Mouse (Mus musculus): ENCODE results near the gene Stx1b.

GRCm38 (mm10) chr7:127766851-127767609 lies 57.3 kb downstream of the Stx1b start:
- TF ChIP-seq ZC3H11A (IDR thresholded peaks at IDR 0.05; ENCODE audit: low read depth, low read length) = no peak
- peak; percentile 54 to 98 for TF ChIP-seq POLR2A (IDR thresholded peaks at IDR 0.05; ENCODE audit: control insufficient read depth in 1 of 2, insufficient read depth in 1 of 2, low read depth in 1 of 2, low read length in 2 of 2, poor library complexity in 1 of 2)
- peak in 1 of 2 experiments; percentile 85; a peak in 3 of 4 replicates for TF ChIP-seq EP300 (IDR thresholded peaks at IDR 0.05; ENCODE audit: low read depth in 1 of 2, low read length in 2 of 2)
- TF ChIP-seq CTCF (IDR thresholded peaks at IDR 0.05 in 2 of 3, conservative IDR thresholded peaks at IDR 0.05 in 1 of 3; ENCODE audit: control insufficient read depth in 1 of 3, insufficient read depth in 1 of 3, low read depth in 2 of 3, low read length in 3 of 3, poor library complexity in 1 of 3, severe bottlenecking in 1 of 3) = peak in 2 of 3 experiments; percentile 9; a peak in 1 of 6 replicates
- TF ChIP-seq USF2 (IDR thresholded peaks at IDR 0.05; ENCODE audit: borderline replicate concordance in 1 of 2, insufficient read depth in 1 of 2, low read depth in 1 of 2, low read length in 2 of 2) = peak in 1 of 2 experiments; percentile 96; a peak in 2 of 4 replicates
- TF ChIP-seq HCFC1 (IDR thresholded peaks at IDR 0.05; ENCODE audit: low read depth, low read length) = peak; percentile 75
- no peak for TF ChIP-seq CHD1 (IDR thresholded peaks at IDR 0.05; ENCODE audit: low read depth, low read length)
- TF ChIP-seq MAX (IDR thresholded peaks at IDR 0.05; ENCODE audit: low read length) = peak; percentile 100
- peak; percentile 98 for TF ChIP-seq USF1 (IDR thresholded peaks at IDR 0.05; ENCODE audit: low read depth, low read length)
- TF ChIP-seq RAD21 (IDR thresholded peaks at IDR 0.05; ENCODE audit: low read depth, low read length) = no peak
- TF ChIP-seq TCF12 (IDR thresholded peaks at IDR 0.05; ENCODE audit: low read depth, low read length) = peak; percentile 83
- no peak for TF ChIP-seq POLR2AphosphoS5 (IDR thresholded peaks at IDR 0.05; ENCODE audit: borderline replicate concordance, low read depth, low read length)
- no peak for TF ChIP-seq ZNF384 (IDR thresholded peaks at IDR 0.05; ENCODE audit: low read depth, low read length)

Data from MEL (cell line).